Mouse (Mus musculus) lung, adult 2 months (tissue): Measurements from ENCODE around the gene Has1. TPM values are rescaled to one million over a fixed set of nuclear protein-coding genes. Genes with fewer than 3 reads are reported as not detected.
"Not testable (repeated sequence)": the region's sequence is repeated elsewhere in the genome, so short reads cannot be mapped to it uniquely, and the experiment has no call there.

Experiments used
- DNase-seq: peaks from one replicate; pipeline ENCODE4 v3.0.0; 2022
- H3K4me1 ChIP-seq: fragments of 200-500 bp; 2 replicates; pipeline ENCODE4 v1.6.1; 2011; ENCODE audit warnings: low read length; ENCODE audit not compliant: control insufficient read depth, insufficient read depth
- H3K4me3 ChIP-seq: fragments of 200-500 bp; replicated peaks from 2 replicates; pipeline ENCODE3; 2011; ENCODE audit warnings: low read depth, mild to moderate bottlenecking, control low read depth, low read length; ENCODE audit errors: extremely low read depth
- CTCF ChIP-seq: fragments of 200-500 bp; IDR thresholded peaks from 2 replicates; pipeline ENCODE4 v1.5.1; 2011; ENCODE audit warnings: mild to moderate bottlenecking, low read length, control low read depth; ENCODE audit not compliant: insufficient read depth
- POLR2A ChIP-seq: fragments of 200-500 bp; IDR thresholded peaks from 2 replicates; pipeline ENCODE4 v1.6.1; 2011; ENCODE audit warnings: low read depth, mild to moderate bottlenecking, control low read depth, low read length, borderline replicate concordance; ENCODE audit errors: extremely low read depth
- WGBS: fragments of 180-500 bp; shearing (Covaris S2); methylation state at CpG from one replicate; pipeline ENCODE4 v1.1.7; 2018; 5-methylcytosine and 5-hydroxymethylcytosine counted together
- polyA plus RNA-seq: library from polyadenylated mRNA; depleted of rRNA; stranded (reverse); fragments of >200 nt; gene quantifications from 2 replicates; pipeline ENCODE4 v1.2.3, GENCODE M21; 2012

Gene Has1
- polyA plus RNA-seq, 1 experiment: 1.9 TPM

GRCm38 (mm10) chr17:17845187-17846027 is 9.6 kb downstream of the Has1 start:
- 69% methylated on average over 10 of the region's 10 CpGs for WGBS
- DNase-seq: no peak

GRCm38 (mm10) chr17:17844606-17845005 is 10.4 kb downstream of the Has1 start:
- H3K4me1 ChIP-seq, H3K4me3 ChIP-seq, DNase-seq: not testable (repeated sequence)
- 48% methylated on average over 3 of the region's 3 CpGs for WGBS

More at GRCm38 (mm10) chr17:17845187-17846027, 9.6 kb downstream of the Has1 start:
- TF ChIP-seq POLR2A (no peak), CTCF (0 out of 2 replicates have a peak, but pooled peaks have one; percentile 3)
- Histone ChIP-seq H3K4me3 (no peak overlapping the region), H3K4me1 (no peaks in the 10 kb centered on the region; the same call in 1 of the 2 replicates)

- TF ChIP-seq CTCF (no peak), POLR2A (no peak)
- WGBS: 74% methylated on average over 27 of the region's 27 CpGs
- no peak for DNase-seq
These were observed 11.3 kb downstream of the Has1 start for GRCm38 (mm10) chr17:17843534-17844261.

GRCm38 (mm10) chr17:17840796-17841195 is 14.2 kb downstream of the Has1 start:
- no peak for TF ChIP-seq POLR2A
- TF ChIP-seq CTCF: no peak
- Histone ChIP-seq H3K4me1 (peaks cover 2% of the 10 kb centered on the region; the same call in 1 of the 2 replicates), H3K4me3 (no peak overlapping the region)
- no peak for DNase-seq
- 91% methylated on average over 7 of the region's 7 CpGs for WGBS

More at GRCm38 (mm10) chr17:17843534-17844261, 11.3 kb downstream of the Has1 start:
- H3K4me3 ChIP-seq: no peak overlapping the region
- H3K4me1 ChIP-seq: peaks cover 2% of the 10 kb centered on the region; the same call in 1 of the 2 replicates

GRCm38 (mm10) chr17:17839276-17839675 is 15.7 kb downstream of the Has1 start:
- 92% methylated on average over 2 of the region's 2 CpGs for WGBS
- DNase-seq: no peak
- no peak overlapping the region for H3K4me3 ChIP-seq
- peaks cover 2% of the 10 kb centered on the region for H3K4me1 ChIP-seq
- TF ChIP-seq CTCF: no peak
- TF ChIP-seq POLR2A: no peak

- DNase-seq: peak; percentile 97
- H3K4me3 ChIP-seq: peak overlapping the region; percentile 61
- TF ChIP-seq POLR2A (peak; percentile 43; the same call in 1 of the 2 replicates), CTCF (peak; percentile 75)
- WGBS: under 1% methylated on average over 43 of the region's 43 CpGs
- peaks cover 2% of the 10 kb centered on the region for H3K4me1 ChIP-seq
These were observed 16.9 kb downstream of the Has1 start for GRCm38 (mm10) chr17:17837919-17838701.

- TF ChIP-seq POLR2A (no peak), CTCF (no peak)
- Histone ChIP-seq H3K4me1 (peaks cover 2% of the 10 kb centered on the region), H3K4me3 (peak overlapping the region; percentile 61)
- no peak for DNase-seq
- 9% methylated on average over 13 of the region's 13 CpGs for WGBS
These were observed 17.6 kb downstream of the Has1 start for GRCm38 (mm10) chr17:17837426-17837825.

GRCm38 (mm10) chr17:17836101-17836500 is 18.9 kb downstream of the Has1 start:
- no peak for TF ChIP-seq POLR2A
- TF ChIP-seq CTCF: no peak
- WGBS: 71% methylated on average over 5 of the region's 5 CpGs
- Histone ChIP-seq H3K4me1 (peaks cover 2% of the 10 kb centered on the region), H3K4me3 (no peak overlapping the region)
- DNase-seq: no peak

GRCm38 (mm10) chr17:17834896-17835295 is 20.1 kb downstream of the Has1 start:
- H3K4me3 ChIP-seq: no peak overlapping the region
- peak; percentile 38 for DNase-seq
- H3K4me1 ChIP-seq: peaks cover 2% of the 10 kb centered on the region
- TF ChIP-seq CTCF (no peak), POLR2A (no peak)
- WGBS: 0% methylated on average over 1 of the region's 1 CpGs
